Mouse (Mus musculus) regulatory T cell (primary cell): Measurements from ENCODE around the gene Hoxb2.

Experiments used
- in situ Hi-C: fragments of 300-600 bp; cut with MboI, MseI; formaldehyde crosslinking; loops from one replicate; pipeline ENCODE4 v1.15.1; 2025; ENCODE audit warnings: high pct_unique_total_duplicates

Gene Hoxb2

GRCm38 (mm10) chr11:96334002-96334364 is 16.3 kb upstream of the Hoxb2 start:
- in situ Hi-C loops = no loop called here

- in situ Hi-C loops = no loop called here
Measured at GRCm38 (mm10) chr11:96334998-96335397, 15.3 kb upstream of the Hoxb2 start.

DNA sequence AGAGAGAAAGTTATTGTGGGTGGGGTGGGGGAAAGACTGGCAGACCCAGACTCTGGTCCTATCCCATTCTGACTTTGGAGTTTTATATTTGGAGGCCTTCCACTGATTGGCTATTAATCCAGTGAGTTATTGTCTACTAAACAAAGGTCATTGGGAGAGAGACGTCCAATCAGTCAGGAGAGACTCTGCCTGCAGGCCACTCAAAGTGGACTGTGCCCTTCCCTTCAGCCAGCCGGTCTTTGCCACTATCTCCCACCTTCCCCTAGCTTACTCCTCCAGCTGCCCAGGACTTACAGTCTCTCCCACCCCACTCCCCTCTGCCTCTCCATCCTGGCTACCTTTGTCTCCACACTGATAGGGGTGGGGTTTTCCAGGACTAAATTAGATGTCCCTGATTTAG is 13.7 kb upstream of the Hoxb2 start:
- in situ Hi-C loops = no loop called here

- in situ Hi-C loops = no loop called here
Measured at GRCm38 (mm10) chr11:96337026-96337425, 13.3 kb upstream of the Hoxb2 start.

- in situ Hi-C loops = no loop called here
Measured at GRCm38 (mm10) chr11:96338957-96339855, 11.1 kb upstream of the Hoxb2 start.

DNA sequence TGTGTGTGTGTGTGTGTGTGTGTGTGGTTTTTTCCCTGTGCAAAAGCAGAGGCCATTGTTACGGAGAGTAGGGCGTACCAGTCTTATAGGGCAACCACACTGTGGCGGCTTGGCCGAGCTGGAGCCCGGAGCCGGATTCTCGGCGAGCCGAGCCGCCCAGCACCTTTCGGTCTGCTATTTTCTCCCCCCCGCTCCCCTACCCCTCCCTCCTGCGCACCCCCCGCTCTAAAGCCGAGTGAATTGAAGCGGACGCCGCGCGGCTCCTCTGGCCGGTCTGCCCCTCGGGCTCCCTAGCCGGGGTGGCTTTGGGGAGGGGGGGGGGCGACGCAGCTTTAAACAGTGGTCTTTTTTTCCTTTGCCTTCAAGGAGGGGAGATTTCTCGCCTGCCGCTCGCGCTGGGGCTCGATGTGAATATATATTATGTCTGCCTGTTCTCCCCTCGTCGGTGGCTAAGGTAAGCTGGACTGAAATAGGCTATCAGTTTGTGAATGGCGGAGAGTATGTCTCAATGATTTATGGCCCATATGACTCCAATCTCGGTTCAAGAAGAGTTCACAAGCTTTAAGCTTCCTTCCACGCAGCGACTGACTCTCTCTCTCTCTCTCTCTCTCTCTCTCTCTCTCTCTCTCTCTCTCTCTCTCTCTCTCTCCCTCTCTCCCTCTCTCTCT is 9.5 kb upstream of the Hoxb2 start:
- in situ Hi-C loops = no loop called here

DNA sequence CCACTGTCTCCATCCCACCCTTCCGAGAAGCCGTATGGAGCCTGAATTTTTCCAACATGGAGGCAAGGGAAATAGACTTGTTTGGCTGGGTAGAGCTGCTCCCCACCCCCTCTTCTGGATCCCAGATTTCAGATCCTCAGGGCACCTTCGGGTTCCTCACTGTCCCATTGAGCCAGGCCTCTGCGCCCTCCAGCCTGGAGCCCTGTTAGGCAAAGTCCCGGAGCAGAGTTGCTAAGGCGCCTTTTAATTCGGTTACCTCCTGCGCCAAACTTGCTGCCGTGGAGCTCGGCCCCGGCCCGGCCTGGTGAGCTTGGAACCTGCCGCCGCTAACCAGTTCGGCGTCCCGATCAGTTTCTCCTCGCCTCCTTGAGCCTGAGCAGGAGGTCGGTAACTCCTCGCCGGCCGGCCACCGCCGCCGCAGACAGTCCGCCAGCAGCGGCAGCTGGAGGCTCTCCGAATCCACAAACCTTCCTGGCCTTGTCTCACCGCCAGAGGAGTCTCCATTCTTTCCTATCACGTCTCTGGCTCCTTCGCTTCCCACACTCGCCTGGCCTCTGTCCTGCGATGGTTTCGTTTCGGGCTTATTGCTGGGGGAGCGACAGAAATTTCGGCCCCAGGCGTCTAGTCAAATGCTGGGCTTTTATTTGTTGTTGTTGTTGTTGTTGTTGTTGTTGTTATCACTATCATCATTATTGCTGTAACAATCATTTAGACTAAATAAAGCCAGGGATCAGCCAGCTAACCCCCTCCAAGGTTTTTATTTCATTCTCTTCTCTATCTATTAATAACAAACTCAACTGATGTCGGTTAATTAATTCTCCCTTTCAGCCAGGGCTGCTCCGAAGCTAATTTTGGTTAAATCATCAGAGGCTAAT is 8.4 kb upstream of the Hoxb2 start:
- in situ Hi-C loops = no loop called here

DNA sequence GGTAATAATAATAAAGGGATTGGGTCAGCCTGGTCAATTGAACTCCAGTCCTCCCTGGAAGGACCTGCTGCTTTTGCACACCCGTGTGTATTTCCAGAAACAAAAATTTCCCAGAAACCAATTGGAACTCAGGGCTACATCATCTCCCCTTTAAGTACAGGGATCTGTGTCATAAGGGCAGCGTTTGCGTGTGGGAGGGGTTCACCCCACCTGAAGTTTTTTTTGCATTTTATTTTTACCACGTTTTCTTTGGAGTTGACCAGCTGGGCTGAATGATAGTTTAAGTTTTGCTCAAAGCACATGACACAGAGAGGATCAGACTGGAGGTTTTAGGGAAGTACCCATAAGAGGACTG is 7.8 kb upstream of the Hoxb2 start:
- in situ Hi-C loops = no loop called here

DNA sequence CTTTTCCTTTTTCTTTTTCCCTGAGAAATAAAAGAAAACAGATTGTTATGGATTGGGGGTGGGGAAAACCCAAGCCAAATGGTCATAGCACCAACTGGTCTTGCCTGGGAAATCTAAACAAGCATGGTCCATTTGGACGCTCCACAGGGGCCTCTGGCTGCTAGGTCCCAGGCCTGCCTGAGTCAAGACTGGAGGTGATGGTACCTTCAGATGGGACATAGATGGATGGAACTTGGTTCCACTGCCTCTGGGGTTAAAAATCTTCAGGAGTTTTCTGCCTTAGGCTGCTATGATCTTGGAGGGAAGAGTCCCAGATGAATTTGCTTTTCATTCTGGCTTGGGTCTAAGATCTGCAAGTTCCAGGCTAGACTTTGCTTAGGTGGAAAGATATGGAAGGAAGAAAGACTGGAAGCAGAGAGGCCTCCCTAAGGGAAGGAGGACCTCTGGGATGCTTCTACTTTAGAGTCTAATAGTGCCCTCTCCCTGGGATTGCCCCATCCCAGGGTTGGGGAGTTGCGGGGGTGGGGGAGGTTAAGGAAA is 7.0 kb upstream of the Hoxb2 start:
- in situ Hi-C loops = no loop called here

GRCm38 (mm10) chr11:96344061-96344877 is 6.1 kb upstream of the Hoxb2 start:
- in situ Hi-C loops = no loop called here

GRCm38 (mm10) chr11:96344878-96345159 is 5.5 kb upstream of the Hoxb2 start:
- in situ Hi-C loops = no loop called here

- in situ Hi-C loops = no loop called here
Measured at GRCm38 (mm10) chr11:96345220-96345892, 5.0 kb upstream of the Hoxb2 start.

DNA sequence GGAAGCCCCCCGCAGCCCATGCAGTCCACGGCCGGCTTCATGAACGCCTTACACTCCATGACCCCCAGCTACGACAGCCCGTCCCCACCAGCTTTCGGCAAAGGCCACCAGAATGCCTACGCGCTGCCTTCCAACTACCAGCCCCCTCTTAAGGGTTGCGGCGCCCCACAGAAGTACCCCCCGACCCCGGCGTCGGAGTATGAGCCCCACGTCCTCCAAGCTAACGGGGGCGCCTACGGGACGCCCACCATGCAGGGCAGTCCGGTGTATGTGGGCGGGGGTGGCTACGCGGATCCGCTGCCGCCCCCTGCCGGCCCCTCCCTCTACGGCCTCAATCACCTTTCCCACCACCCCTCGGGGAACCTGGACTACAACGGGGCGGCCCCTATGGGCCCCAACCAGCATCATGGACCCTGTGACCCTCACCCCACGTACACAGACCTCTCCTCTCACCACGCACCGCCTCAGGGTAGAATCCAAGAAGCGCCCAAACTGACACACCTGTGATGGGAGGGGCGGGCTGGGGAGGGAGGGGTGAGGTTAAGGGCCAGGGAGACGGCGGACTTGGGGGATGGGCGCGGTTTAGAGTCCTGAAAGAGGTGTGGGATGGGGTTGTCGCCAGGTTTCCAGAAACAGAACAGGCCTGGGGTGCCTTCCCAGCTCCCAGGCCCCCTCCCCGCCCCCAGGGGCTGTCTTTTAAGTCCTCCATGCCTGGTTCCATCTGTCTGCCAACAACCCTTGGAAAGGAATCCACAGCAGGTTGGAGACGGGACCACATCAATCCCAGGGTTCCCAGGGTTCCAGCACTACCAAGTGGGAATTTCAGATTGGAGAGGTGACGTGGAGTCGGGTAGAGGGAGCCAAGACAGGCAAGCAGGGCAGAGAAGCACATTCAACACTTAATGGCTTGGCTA is 4.2 kb upstream of the Hoxb2 start:
- in situ Hi-C loops = no loop called here

DNA sequence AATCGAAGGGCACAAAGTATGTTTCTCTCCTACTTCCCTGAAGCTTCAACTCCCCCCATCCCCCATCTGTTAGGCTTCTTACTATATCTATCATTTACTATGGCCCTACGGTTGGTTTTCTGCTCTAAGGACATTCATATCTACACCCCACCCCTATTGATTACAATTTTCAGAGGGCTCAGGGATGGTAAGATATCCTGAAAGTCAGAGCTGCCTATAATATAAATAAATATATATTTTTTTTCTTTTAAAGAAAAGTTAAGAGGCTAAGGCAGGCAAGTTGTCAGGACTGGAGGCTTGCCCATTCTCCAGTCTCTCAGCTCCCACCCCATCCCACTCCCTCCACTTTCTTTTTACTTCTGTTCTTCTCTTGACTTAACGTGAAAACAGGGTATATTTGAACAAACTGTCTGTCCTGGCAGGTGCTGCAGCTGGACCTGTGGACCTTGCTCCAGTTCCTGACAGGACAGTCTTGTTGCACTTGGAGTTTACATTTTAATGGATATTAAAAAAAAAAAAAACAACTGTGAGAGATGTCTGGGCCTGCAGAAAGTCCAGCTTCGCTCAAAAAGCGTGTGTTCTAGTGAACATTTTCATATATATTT is 3.3 kb upstream of the Hoxb2 start:
- in situ Hi-C loops = no loop called here

DNA sequence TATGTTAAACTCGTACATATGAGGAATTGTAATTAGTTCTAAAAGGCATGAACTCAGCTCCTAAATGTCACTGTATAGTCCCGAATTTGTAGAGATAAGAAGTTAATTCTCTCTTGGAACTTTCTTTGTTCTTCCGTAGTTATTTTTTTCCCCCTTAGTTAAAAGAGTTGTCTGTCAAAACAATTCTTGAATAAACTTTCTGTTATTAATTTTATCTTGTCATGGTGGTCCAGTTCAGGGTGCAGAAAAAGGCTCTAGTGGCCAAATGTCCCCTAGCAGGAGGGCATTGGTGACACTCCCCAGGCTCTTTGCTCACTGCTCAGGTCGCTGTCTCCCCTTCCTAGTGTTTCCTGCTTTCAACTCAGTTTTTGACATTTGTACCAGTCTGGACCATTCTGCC is 2.6 kb upstream of the Hoxb2 start:
- in situ Hi-C loops = no loop called here

DNA sequence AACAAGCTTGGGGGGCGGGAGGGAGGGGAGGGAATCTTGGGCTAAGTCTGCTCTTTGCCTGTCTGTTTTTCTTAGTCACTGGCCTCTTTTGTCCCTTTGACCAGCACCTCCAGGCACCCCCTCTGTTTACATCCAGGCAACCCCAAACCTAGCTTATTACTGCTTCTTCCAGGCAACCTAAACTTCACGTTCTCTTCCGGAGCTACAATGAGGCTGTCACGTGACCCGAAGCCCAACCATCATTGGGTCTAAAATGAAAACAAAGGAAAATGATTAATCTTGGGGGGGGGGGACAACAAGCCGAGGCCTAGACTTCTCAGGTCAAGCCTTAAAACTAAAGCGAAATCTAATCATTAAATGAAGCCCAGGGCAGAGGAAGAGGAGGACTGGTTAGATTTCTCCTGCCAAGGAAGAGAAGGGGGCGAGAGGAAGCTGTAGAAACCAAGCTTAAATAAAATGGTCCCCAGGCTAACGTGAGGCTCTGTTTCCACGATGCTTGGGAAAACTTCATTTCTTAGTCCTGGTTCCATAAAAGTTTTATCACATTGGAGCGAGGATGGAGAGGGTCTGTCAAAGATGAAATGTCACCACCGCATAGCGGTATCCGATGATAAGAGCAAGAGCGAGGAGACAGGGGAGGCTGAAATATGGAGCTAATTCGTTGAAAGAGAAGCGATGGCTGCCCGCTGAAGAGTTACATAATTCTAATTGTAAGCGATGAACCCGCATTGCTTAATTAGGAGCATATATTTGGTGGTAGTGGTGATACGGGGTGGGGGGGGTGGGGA is 2.0 kb upstream of the Hoxb2 start:
- in situ Hi-C loops = no loop called here

DNA sequence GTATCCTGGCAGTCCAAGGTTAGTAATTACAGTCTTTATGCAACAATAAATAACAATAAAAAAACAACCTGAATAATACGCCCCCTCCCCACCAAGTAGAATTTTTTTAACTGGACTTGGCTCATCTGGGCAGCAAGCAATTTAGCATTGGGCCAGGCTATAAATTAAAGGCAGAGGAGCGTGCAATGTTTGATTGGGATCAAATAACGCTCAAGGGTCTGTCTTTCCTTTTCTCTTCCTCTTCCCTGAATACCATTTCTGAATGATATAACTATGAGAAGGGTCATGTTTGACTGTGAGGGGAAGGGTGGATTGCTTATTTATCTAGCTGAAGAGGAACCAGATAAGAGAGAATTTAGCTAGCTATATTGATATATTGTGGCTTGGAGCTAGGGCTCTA is 1.3 kb upstream of the Hoxb2 start:
- in situ Hi-C loops = no loop called here
